Mouse (Mus musculus): ENCODE measurements at regions not wholly inside any gene's neighbourhood (a gene's known extent, or its start where the extent isn't known, plus 50 kb on each side); places are given as distances from the start of the nearest gene placed in this dataset.

- TF ChIP-seq POLR2A (IDR thresholded peaks at IDR 0.05; ENCODE audit: extremely low read depth, insufficient read depth, low read length) (no peak), CTCF (IDR thresholded peaks at IDR 0.05; ENCODE audit: low read depth, low read length) (peak; percentile 93)
Observed at GRCm38 (mm10) chr4:125265575-125265974, 137.9 kb upstream of the Zc3h12a start.
